Mouse (Mus musculus) liver, postnatal 0 days (tissue): ENCODE data around the gene Cst8. TPM values are rescaled to one million over a fixed set of nuclear protein-coding genes. Genes with fewer than 3 reads are reported as not detected.
"Not testable (repeated sequence)": the region's sequence is repeated elsewhere in the genome, so short reads cannot be mapped to it uniquely, and the experiment has no call there.

ENCODE experiments used
- ATAC-seq: fragments of 200-750 bp; cut with Nextera tagmentation; 2 replicates; pipeline ENCODE4 v1.8.0; 2017; ENCODE audit warnings: mild to moderate bottlenecking, moderate library complexity
- DNase-seq: peaks from one replicate; pipeline ENCODE4 v3.0.0-alpha.2; 2016
- H3K27ac ChIP-seq: fragments of 300-500 bp; sonication (generic); 2 replicates; pipeline ENCODE4 v1.5.1; 2014; ENCODE audit warnings: antibody characterized with exemption, moderate library complexity, mild to moderate bottlenecking, low read depth
- H3K27me3 ChIP-seq: fragments of 300-500 bp; sonication (generic); 2 replicates; pipeline ENCODE4 v1.6.1; 2014; ENCODE audit warnings: low read length, control low read depth, mixed read lengths; ENCODE audit not compliant: insufficient read depth
- H3K36me3 ChIP-seq: fragments of 300-500 bp; sonication (generic); replicated peaks from 2 replicates; pipeline ENCODE4 v1.6.1; 2014; ENCODE audit warnings: mild to moderate bottlenecking, control low read depth, low read length, moderate library complexity, mixed read lengths; ENCODE audit not compliant: insufficient read depth
- H3K4me1 ChIP-seq: fragments of 300-500 bp; sonication (generic); 2 replicates; pipeline ENCODE4 v1.6.1; 2014; ENCODE audit warnings: antibody characterized with exemption, mild to moderate bottlenecking, control low read depth; ENCODE audit not compliant: insufficient read depth
- H3K4me2 ChIP-seq: fragments of 300-500 bp; sonication (generic); 2 replicates; pipeline ENCODE4 v1.6.1; 2014; ENCODE audit warnings: low read depth, mild to moderate bottlenecking, low read length, moderate library complexity, mixed read lengths
- H3K4me3 ChIP-seq: fragments of 300-500 bp; sonication (generic); 2 replicates; pipeline ENCODE4 v1.5.1; 2014; ENCODE audit warnings: low read depth, low read length
- H3K9ac ChIP-seq: fragments of 300-500 bp; sonication (generic); replicated peaks from 2 replicates; pipeline ENCODE4 v1.6.1; 2014; ENCODE audit warnings: mild to moderate bottlenecking, moderate library complexity
- H3K9me3 ChIP-seq: fragments of 300-500 bp; sonication (generic); 2 replicates; pipeline ENCODE4 v1.6.1; 2016; ENCODE audit warnings: mild to moderate bottlenecking, control low read depth, low read length, mixed read lengths
- CTCF ChIP-seq: sonication (generic); IDR thresholded peaks from 2 replicates; pipeline ENCODE4 v1.5.1; 2016; ENCODE audit warnings: antibody characterized with exemption, low read depth
- EP300 ChIP-seq: IDR thresholded peaks from 2 replicates; pipeline ENCODE4 v1.6.1; 2016; ENCODE audit warnings: antibody characterized with exemption, low read depth, mild to moderate bottlenecking
- WGBS: fragments of 180-500 bp; shearing (Covaris S2); extraction: QIAGEN DNeasy Blood & Tissue Kit; methylation state at CpG from one replicate; pipeline ENCODE4 v1.1.7; 2014; ENCODE audit not compliant: insufficient replicate concordance; 5-methylcytosine and 5-hydroxymethylcytosine counted together
- polyA plus RNA-seq: library from polyadenylated mRNA; unstranded; fragments of >200 nt; fragmentation: Nextera tagmentation; extraction: Ambion mirVana; gene quantifications from 2 replicates; pipeline ENCODE4 v1.2.1, GENCODE M21; 2015

Gene Cst8
- 1.0 and 1.2 TPM in 2 replicates for polyA plus RNA-seq

DNA sequence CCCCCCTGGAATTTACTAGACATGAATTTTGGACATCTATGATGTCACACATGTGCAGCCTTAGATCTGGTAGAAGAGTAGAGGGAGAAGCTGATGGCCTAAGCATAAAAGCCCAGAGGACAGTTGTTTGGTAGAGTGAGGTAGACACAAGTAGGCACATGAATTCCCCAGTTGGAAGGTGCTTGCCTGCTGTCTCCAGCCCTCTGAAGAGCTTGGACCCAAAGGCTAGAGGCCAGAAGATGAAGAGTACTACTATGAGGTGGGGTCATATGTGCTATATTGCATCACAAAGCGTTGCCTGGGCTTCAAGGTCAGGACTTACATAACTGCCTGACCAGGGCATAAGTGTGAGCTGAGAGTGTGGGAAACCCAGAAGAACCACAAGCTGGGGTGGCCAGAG lies at the start of gene Cst8:
Cst8 (plus strand) TSS at position 301 of the 400 bp plus-strand sequence.
- WGBS = 45% methylated on average over 1 of the region's 1 CpGs
- Histone ChIP-seq H3K4me2 (no peak within 1 kb of the TSS), H3K27ac (no peak within 1 kb of the TSS), H3K9ac (no peak within 1 kb of the TSS), H3K4me1 (no peaks in the 10 kb centered on the region), H3K27me3 (no peaks in the 10 kb centered on the region), H3K9me3 (no peaks in the 10 kb centered on the region), H3K4me3 (no peak within 1 kb of the TSS), H3K36me3 (no peaks in the 10 kb centered on the region)
- TF ChIP-seq EP300 (no peak), CTCF (no peak)
- ATAC-seq (no peak), DNase-seq (no peak)

DNA sequence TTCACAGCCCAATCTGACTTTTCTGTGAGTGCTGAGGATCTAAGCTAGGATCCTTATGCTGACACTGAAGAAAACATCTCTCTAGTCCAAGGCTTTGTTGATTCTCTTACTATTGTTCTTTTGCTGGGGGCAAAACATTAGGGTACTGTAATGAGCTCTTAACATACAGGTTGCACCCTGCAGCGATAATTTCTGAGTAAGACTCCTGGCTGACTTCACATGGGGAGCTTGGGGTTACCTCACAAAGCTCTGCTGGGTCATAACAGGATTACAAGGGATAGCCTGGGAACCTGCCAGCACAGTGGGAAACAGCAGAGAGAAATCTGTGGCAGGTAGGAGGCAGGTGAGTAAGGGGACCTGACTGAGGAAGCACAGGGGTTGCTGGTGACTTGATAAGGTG lies 48.5 kb upstream of the Cst8 start, which contains the start of gene Cstl1:
Cstl1 (plus strand) TSS at position 301 of the 400 bp plus-strand sequence.
- Histone ChIP-seq H3K27me3 (no peaks in the 10 kb centered on the region), H3K27ac (no peak within 1 kb of the TSS), H3K9me3 (no peaks in the 10 kb centered on the region), H3K4me1 (no peaks in the 10 kb centered on the region), H3K4me3 (no peak within 1 kb of the TSS), H3K9ac (no peak within 1 kb of the TSS), H3K36me3 (no peaks in the 10 kb centered on the region), H3K4me2 (no peak within 1 kb of the TSS)
- ATAC-seq (no peak), DNase-seq (no peak)
- 75% methylated on average over 1 of the region's 1 CpGs for WGBS
- TF ChIP-seq CTCF = no peak
- TF ChIP-seq EP300 = no peak

DNA sequence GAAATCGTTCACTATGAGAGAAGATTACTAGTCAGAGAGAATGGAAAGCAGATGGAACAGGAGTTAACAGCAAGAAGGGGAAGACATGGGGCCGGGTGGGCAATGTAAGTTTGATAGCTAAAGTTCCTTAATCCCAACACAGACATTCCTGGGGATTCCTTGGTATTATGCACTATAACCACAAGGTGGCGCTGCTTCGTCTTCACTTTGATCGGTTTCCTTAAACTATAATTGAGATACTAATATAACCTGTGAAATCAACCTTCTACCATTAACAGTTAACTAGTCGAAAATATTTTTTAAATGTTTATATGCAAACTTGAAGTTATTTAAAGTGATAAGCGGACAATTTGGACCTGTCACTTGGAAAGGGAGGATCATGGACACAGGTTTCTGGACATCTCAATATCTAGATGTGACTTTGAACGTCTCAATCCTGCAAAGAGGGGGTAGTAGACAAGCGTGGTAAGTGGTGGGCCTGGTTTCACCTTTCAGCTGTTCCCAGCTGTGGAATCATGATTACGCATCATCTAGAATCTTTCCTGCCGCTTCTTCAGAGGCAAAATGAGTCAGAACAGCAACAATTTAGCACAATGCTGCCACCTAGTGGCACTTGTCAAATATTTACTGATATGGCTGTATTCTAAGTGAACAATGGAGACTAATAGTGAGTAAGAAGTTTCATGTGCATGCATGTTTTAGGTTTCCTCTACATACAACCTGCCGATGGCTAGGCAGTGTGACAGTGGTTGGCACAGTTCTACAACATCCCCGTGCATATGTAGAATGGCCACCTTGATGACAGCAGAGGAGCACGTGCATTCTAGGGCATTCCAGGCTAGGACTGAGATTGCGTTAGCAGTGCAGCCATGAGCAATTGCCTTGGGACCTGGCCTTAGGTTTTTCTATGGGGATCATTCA lies 46.4 kb upstream of the Cst8 start:
- no peak overlapping the region for H3K27ac ChIP-seq
- no peaks in the 10 kb centered on the region for H3K4me1 ChIP-seq
- peak; percentile 64 for DNase-seq
- TF ChIP-seq CTCF (peak; percentile 82), EP300 (no peak)
- no peaks in the 10 kb centered on the region for H3K27me3 ChIP-seq
- H3K9ac ChIP-seq = no peak overlapping the region
- H3K4me3 ChIP-seq = peak overlapping the region; percentile 27
- H3K36me3 ChIP-seq = no peaks in the 10 kb centered on the region
- 14% methylated on average over 15 of the region's 15 CpGs for WGBS
- no peaks in the 10 kb centered on the region for H3K9me3 ChIP-seq
- peak overlapping the region; percentile 79 for H3K4me2 ChIP-seq
- peak; percentile 63 for ATAC-seq

GRCm38 (mm10) chr2:148754310-148754846 lies 44.2 kb upstream of the Cst8 start:
- no peak overlapping the region for H3K27ac ChIP-seq
- no peaks in the 10 kb centered on the region for H3K27me3 ChIP-seq
- H3K4me1 ChIP-seq = no peaks in the 10 kb centered on the region
- DNase-seq (no peak), ATAC-seq (no peak)
- H3K4me3 ChIP-seq = no peak overlapping the region
- no peaks in the 10 kb centered on the region for H3K36me3 ChIP-seq
- H3K9me3 ChIP-seq = no peaks in the 10 kb centered on the region
- 32% methylated on average over 1 of the region's 1 CpGs for WGBS
- no peak overlapping the region for H3K4me2 ChIP-seq
- H3K9ac ChIP-seq = no peak overlapping the region
- TF ChIP-seq EP300 (no peak), CTCF (no peak)

GRCm38 (mm10) chr2:148763648-148764388 lies 34.8 kb upstream of the Cst8 start:
- Histone ChIP-seq H3K27ac (no peak overlapping the region), H3K4me1 (no peaks in the 10 kb centered on the region), H3K9me3 (no peaks in the 10 kb centered on the region), H3K4me2 (no peak overlapping the region), H3K27me3 (no peaks in the 10 kb centered on the region), H3K36me3 (no peaks in the 10 kb centered on the region), H3K4me3 (no peak overlapping the region), H3K9ac (no peak overlapping the region)
- DNase-seq (peak; percentile 13), ATAC-seq (peak; percentile 83)
- 95% methylated on average over 1 of the region's 1 CpGs for WGBS
- TF ChIP-seq CTCF (no peak), EP300 (no peak)

GRCm38 (mm10) chr2:148771397-148771796 lies 27.2 kb upstream of the Cst8 start, which contains the start of gene Cst11:
Cst11 (minus strand) TSS chr2:148771497.
- H3K27me3 ChIP-seq, ATAC-seq, H3K27ac ChIP-seq, DNase-seq, H3K4me3 ChIP-seq, H3K36me3 ChIP-seq, H3K4me2 ChIP-seq, H3K9me3 ChIP-seq, H3K9ac ChIP-seq, H3K4me1 ChIP-seq: not testable (repeated sequence)
- WGBS = 72% methylated on average over 4 of the region's 4 CpGs
